Mouse (Mus musculus): ENCODE measurements at regions not wholly inside any gene's neighbourhood (a gene's known extent, or its start where the extent isn't known, plus 50 kb on each side); places are given as distances from the start of the nearest gene placed in this dataset.
"Not testable (repeated sequence)": the region's sequence is repeated elsewhere in the genome, so short reads cannot be mapped to it uniquely, and the experiment has no call there.

- DNase-seq (ENCODE audit: low read depth), result no peak
These were observed 201.4 kb downstream of the Med10 start for GRCm38 (mm10) chr13:70003591-70003990.

GRCm38 (mm10) chr13:70012123-70012522, 209.9 kb downstream of the Med10 start:
- no peak for DNase-seq (ENCODE audit: low read depth)

- DNase-seq (ENCODE audit: low read depth), result no peak
These were observed 213.0 kb downstream of the Med10 start for GRCm38 (mm10) chr13:70015183-70015582.

GRCm38 (mm10) chr13:70017535-70017934, 215.3 kb downstream of the Med10 start:
- DNase-seq (ENCODE audit: low read depth), result no peak

GRCm38 (mm10) chr13:70019999-70020838, 218.0 kb downstream of the Med10 start:
- DNase-seq (ENCODE audit: low read depth), result no peak

- no peak for DNase-seq (ENCODE audit: low read depth)
These were observed 231.1 kb downstream of the Med10 start for GRCm38 (mm10) chr13:70033249-70033648.

- no peak for DNase-seq (ENCODE audit: low read depth)
These were observed 231.6 kb downstream of the Med10 start for GRCm38 (mm10) chr13:70033763-70034162.

- DNase-seq (ENCODE audit: low read depth), result no peak
These were observed 235.9 kb downstream of the Med10 start for GRCm38 (mm10) chr13:70037985-70038667.

GRCm38 (mm10) chr13:70057920-70058319, 255.7 kb downstream of the Med10 start:
- DNase-seq (ENCODE audit: low read depth), result no peak

- no peak for DNase-seq (ENCODE audit: low read depth)
These were observed 259.3 kb downstream of the Med10 start for GRCm38 (mm10) chr13:70061363-70061945.

GRCm38 (mm10) chr13:70073655-70074054, 271.5 kb downstream of the Med10 start:
- DNase-seq (ENCODE audit: low read depth), result no peak

GRCm38 (mm10) chr13:70075353-70075752, 273.2 kb downstream of the Med10 start:
- DNase-seq (ENCODE audit: low read depth), result no peak

- no peak for DNase-seq (ENCODE audit: low read depth)
These were observed 278.9 kb downstream of the Med10 start for GRCm38 (mm10) chr13:70081108-70081507.

GRCm38 (mm10) chr13:70092886-70093285, 290.7 kb downstream of the Med10 start:
- DNase-seq (ENCODE audit: low read depth), result no peak

- no peak for DNase-seq (ENCODE audit: low read depth)
These were observed 291.8 kb downstream of the Med10 start for GRCm38 (mm10) chr13:70093970-70094369.

GRCm38 (mm10) chr13:70096430-70097301, 294.5 kb downstream of the Med10 start:
- no peak for DNase-seq (ENCODE audit: low read depth)

- not testable (repeated sequence) for DNase-seq (ENCODE audit: low read depth)
These were observed 297.9 kb downstream of the Med10 start for GRCm38 (mm10) chr13:70100091-70100490.

GRCm38 (mm10) chr13:70103021-70103420, 300.8 kb downstream of the Med10 start:
- no peak for DNase-seq (ENCODE audit: low read depth)

- DNase-seq (ENCODE audit: low read depth), result not testable (repeated sequence)
These were observed 301.3 kb downstream of the Med10 start for GRCm38 (mm10) chr13:70103491-70103890.

GRCm38 (mm10) chr13:70103903-70104302, 301.7 kb downstream of the Med10 start:
- no peak for DNase-seq (ENCODE audit: low read depth)

- no peak for DNase-seq (ENCODE audit: low read depth)
These were observed 313.4 kb downstream of the Med10 start for GRCm38 (mm10) chr13:70115576-70115975.

All from c-Kit-positive CD71-negative TER-119-negative erythroid progenitor cells, embryonic 14.5 days (primary cell).